ENCODE assay signal across 10 mouse cellular contexts in genomic region chr12:86804857-86805256, GRCm38 (mm10).
A peak's percentile ranks its signal among the peaks of the same experiment; 100 is the strongest.
DNase-seq lines count a peak whose midpoint lies in the region; ATAC-seq lines count a peak whose summit lies in the region.
"Had no signal": no experiment of that assay in that cellular context is flagged by ENCODE, and none has a peak within 500 bp of the region (broad histone marks: within the 10 kb centered on the region; RNA-seq: fewer than 3 reads in every experiment).

No protein-coding gene starts in this region.

- DNase-seq in kidney, postnatal 4 days: no peak
- no peak for DNase-seq in spleen, postnatal 10 days (ENCODE audit: low spot score in 2 of 2)
- no peak for DNase-seq in c-Kit-positive CD71-positive TER-119-positive erythroid progenitor cells, embryonic 14.5 days (ENCODE audit: low spot score)
- DNase-seq: kidney, adult 11 months; liver, embryonic 13.5 days; thymus, postnatal 36 days had no signal

- no peaks in the 10 kb centered on the region for H3K9me3 ChIP-seq in kidney, embryonic 14.5 days (ENCODE audit: control insufficient read depth, low read length)
- H3K9me3 ChIP-seq in embryonic facial prominence, embryonic 15.5 days (replicated peaks): no peaks in the 10 kb centered on the region
- H3K9me3 ChIP-seq in forebrain, embryonic 16.5 days (ENCODE audit: control insufficient read depth, low read length): no peaks in the 10 kb centered on the region
- no peaks in the 10 kb centered on the region; the same call in 1 of the 2 replicates for H3K9me3 ChIP-seq in midbrain, embryonic 16.5 days (replicated peaks; ENCODE audit: control insufficient read depth, low read length, poor library complexity, severe bottlenecking)
- H3K9me3 ChIP-seq: liver, embryonic 13.5 days had no signal

- WGBS in kidney, embryonic 14.5 days: 43% methylated on average over 2 of the region's 2 CpGs
- 44% methylated on average over 2 of the region's 2 CpGs for WGBS in embryonic facial prominence, embryonic 15.5 days
- WGBS in forebrain, embryonic 16.5 days: 76% methylated on average over 2 of the region's 2 CpGs
- 76% methylated on average over 2 of the region's 2 CpGs for WGBS in midbrain, embryonic 16.5 days

- H3K4me2 ChIP-seq in kidney, embryonic 14.5 days (replicated peaks; ENCODE audit: low read depth, low read length): no peak overlapping the region
- H3K4me2 ChIP-seq in embryonic facial prominence, embryonic 15.5 days (replicated peaks): no peak overlapping the region
- H3K4me2 ChIP-seq in forebrain, embryonic 16.5 days (ENCODE audit: low read length): no peak overlapping the region
- H3K4me2 ChIP-seq in midbrain, embryonic 16.5 days (ENCODE audit: low read length): no peak overlapping the region
- H3K4me2 ChIP-seq: liver, embryonic 13.5 days had no signal

- H3K9ac ChIP-seq in kidney, embryonic 14.5 days (ENCODE audit: low read depth, low read length): no peak overlapping the region
- H3K9ac ChIP-seq in embryonic facial prominence, embryonic 15.5 days: no peak overlapping the region
- H3K9ac ChIP-seq in forebrain, embryonic 16.5 days (replicated peaks; ENCODE audit: low read depth, low read length): no peak overlapping the region
- H3K9ac ChIP-seq in midbrain, embryonic 16.5 days (ENCODE audit: low read depth, low read length): no peak overlapping the region
- H3K9ac ChIP-seq: liver, embryonic 13.5 days had no signal

- H3K27ac ChIP-seq in kidney, embryonic 14.5 days (ENCODE audit: low read depth, low read length): peak overlapping the region; percentile 80; the same call in 1 of the 2 replicates
- peak overlapping the region; percentile 65; the same call in 1 of the 2 replicates for H3K27ac ChIP-seq in embryonic facial prominence, embryonic 15.5 days (replicated peaks)
- peak overlapping the region; percentile 67 for H3K27ac ChIP-seq in forebrain, embryonic 16.5 days (ENCODE audit: low read length)
- H3K27ac ChIP-seq in midbrain, embryonic 16.5 days (ENCODE audit: low read length): peak overlapping the region; percentile 99
- H3K27ac ChIP-seq: liver, embryonic 13.5 days had no signal

- no peak for ATAC-seq in kidney, embryonic 14.5 days (ENCODE audit: low FRiP score, low TSS enrichment)
- no peak for ATAC-seq in embryonic facial prominence, embryonic 15.5 days (ENCODE audit: insufficient number of reproducible peaks, low FRiP score, low TSS enrichment, low read depth)
- ATAC-seq in forebrain, embryonic 16.5 days: no peak
- ATAC-seq in midbrain, embryonic 16.5 days: no peak

- H3K4me1 ChIP-seq in kidney, embryonic 14.5 days (ENCODE audit: control insufficient read depth, insufficient read depth, low read length): peaks cover 79% of the 10 kb centered on the region
- peaks cover 90% of the 10 kb centered on the region for H3K4me1 ChIP-seq in embryonic facial prominence, embryonic 15.5 days
- peaks cover 92% of the 10 kb centered on the region for H3K4me1 ChIP-seq in forebrain, embryonic 16.5 days (replicated peaks; ENCODE audit: control insufficient read depth, insufficient read depth, low read length)
- H3K4me1 ChIP-seq in midbrain, embryonic 16.5 days (ENCODE audit: control insufficient read depth, insufficient read depth, low read length): peaks cover 94% of the 10 kb centered on the region

- no peak overlapping the region for H3K4me3 ChIP-seq in kidney, embryonic 14.5 days (ENCODE audit: low read length)
- H3K4me3 ChIP-seq in embryonic facial prominence, embryonic 15.5 days (replicated peaks): no peak overlapping the region
- no peak overlapping the region for H3K4me3 ChIP-seq in forebrain, embryonic 16.5 days (replicated peaks; ENCODE audit: low read length)
- H3K4me3 ChIP-seq in midbrain, embryonic 16.5 days (ENCODE audit: low read depth, low read length): no peak overlapping the region
- H3K4me3 ChIP-seq: liver, embryonic 13.5 days had no signal

- no peaks in the 10 kb centered on the region for H3K27me3 ChIP-seq in kidney, embryonic 14.5 days (ENCODE audit: control insufficient read depth, insufficient read depth, low read length)
- no peaks in the 10 kb centered on the region for H3K27me3 ChIP-seq in embryonic facial prominence, embryonic 15.5 days
- no peaks in the 10 kb centered on the region for H3K27me3 ChIP-seq in forebrain, embryonic 16.5 days (replicated peaks; ENCODE audit: control insufficient read depth, insufficient read depth, low read length)
- no peaks in the 10 kb centered on the region for H3K27me3 ChIP-seq in midbrain, embryonic 16.5 days (ENCODE audit: control insufficient read depth, insufficient read depth, low read depth, low read length)

- H3K36me3 ChIP-seq in kidney, embryonic 14.5 days (ENCODE audit: control insufficient read depth, insufficient read depth, low read length): no peaks in the 10 kb centered on the region
- no peaks in the 10 kb centered on the region for H3K36me3 ChIP-seq in embryonic facial prominence, embryonic 15.5 days
- no peaks in the 10 kb centered on the region for H3K36me3 ChIP-seq in forebrain, embryonic 16.5 days (ENCODE audit: control insufficient read depth, insufficient read depth)
- H3K36me3 ChIP-seq in midbrain, embryonic 16.5 days (ENCODE audit: control insufficient read depth, insufficient read depth, low read length): no peaks in the 10 kb centered on the region
- H3K36me3 ChIP-seq: liver, embryonic 13.5 days had no signal
